Mouse (Mus musculus): ENCODE measurements around the gene Parvb.

The Parvb gene

DNA sequence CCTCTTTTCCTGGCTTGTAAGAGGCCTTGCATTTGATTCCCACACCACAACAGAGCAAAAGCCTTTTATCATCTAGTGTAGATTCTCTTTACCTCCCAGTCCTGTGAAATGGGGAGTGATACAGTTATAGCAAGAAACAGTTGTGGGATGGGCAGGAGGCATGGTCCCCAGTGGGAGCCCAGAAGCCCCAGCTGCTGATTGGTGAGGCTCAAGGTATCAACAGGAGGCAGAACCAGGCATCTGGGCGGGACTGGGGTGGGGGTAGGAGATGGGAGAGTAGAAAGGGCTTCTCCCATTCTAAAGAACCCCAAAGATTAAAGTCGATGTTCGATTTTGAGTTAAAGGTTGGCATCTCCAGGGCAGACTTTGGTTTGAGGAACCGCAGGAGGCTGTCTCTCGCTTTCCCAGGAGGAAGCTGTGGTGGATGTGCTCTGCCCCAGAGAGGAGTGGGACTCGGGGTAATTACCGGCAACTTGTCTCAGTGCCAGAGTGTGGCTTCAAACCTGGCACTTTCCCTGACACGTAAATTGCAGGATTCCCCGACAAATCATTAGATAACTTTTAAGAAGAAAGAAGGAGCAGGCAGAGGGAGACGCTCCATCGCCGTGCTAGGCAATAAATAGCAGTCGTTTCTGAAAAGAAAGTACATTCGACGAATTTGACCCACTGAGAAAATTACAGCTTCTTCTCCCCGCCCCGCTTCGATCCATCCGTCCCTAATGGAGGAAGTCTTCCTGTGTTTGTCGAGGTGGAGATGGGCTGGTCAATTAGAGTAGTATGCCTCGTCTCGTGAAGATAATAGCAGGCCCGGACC is 13.7 kb upstream of the Parvb start:
- no peak for DNase-seq (ENCODE audit: low spot score in 2 of 2)

DNA sequence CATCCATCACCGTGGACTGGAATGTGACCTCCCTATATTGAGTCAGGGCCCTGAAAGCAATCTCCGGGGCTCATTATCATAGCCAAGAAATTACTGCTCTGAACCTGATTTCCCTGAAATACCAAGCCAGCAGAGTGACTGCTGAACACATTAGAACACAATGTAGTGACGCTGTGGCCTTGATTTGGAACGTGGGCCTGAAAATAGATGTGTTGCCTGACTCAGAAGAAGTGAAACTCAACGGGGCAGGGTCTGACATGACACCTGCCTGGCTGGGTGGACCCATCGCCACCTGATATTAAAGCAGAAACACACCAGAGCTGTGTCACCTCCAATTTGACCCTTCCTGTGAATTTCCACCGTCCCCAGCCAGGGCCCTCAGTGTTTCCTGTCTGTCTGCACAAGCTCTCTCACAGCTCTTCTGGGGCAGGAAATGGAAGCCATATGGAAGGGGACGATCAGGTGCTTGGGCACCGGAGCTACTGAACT is 13.0 kb upstream of the Parvb start:
- no peak for DNase-seq (ENCODE audit: low spot score in 2 of 2)

DNA sequence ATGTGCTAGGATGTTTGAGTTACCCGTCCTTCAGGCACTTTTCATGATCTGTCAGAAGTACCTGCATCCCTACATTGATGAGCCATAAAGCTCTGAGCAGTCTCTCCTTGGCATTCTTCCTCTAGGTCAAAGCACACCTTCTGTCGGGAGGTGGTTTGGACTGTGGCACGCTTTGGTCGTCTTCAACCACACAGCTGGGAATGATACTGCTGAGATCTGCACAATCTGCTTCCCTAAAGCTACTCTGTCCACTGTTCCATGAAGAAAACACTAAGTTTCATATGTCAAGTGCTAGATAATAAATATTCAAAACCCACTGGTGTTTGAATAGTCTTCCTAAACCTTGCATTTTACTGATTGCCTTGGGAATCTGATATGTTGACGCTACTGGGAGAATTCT is 10.3 kb upstream of the Parvb start:
- no peak for DNase-seq (ENCODE audit: low spot score in 2 of 2)

DNA sequence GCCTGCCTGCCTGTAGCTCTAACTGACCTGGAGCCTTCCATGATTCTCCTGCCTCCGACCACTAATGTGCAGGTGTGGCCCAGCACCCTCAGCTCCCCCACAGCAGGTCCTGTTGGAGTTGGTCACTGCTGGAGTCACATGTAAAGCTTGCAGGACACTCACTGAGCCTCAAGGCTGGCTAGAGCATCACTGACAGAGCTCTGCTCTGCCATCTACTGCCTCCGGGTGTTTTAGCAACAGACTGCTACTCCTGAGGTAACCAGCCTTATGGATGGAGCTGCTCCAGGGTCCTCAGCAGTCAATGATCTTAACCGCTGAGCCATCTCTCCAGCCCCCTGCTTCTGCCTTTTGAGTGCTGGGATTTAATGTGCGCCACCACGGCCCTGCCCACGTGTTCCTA is 8.4 kb upstream of the Parvb start:
- no peak for DNase-seq (ENCODE audit: low spot score in 2 of 2)

DNA sequence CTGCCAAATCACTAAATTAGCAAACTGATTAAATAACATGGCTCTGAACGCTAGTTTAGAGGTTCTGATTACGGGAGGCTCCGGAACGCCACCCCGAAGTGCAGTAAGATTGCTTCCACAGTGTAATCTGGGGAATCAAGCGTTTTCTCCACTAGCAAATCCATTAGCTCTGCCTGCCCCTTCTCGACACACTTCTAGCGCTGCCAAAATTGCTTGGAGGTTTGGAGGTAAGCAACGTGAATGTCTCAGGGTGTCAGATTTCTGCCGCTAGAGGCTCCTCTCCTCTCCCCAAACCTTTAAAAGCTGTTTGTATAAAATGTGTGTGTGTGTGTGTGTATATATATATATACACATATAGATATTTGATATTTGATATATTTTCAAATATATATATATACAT is 7.1 kb upstream of the Parvb start:
- no peak for DNase-seq (ENCODE audit: low spot score in 2 of 2)

DNA sequence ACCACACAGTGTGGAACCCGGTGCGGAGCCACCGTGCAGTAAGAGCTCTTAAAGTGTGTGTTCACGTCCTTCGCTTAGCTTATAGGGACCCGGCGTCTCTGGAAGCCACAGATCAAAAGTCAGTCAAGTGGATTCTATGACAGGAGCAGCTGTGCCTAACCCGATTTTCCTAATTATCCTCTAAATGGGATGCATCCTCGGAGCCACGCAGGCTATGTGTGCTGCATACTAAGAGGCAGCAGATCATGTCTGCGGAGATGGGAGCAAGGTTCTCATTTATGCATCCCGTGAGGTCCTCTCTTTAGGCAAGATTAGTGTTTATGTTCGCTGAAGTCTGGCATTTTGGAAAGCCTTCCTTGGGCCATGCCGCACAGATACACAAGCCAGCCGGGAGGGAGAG is 4.9 kb upstream of the Parvb start:
- no peak for DNase-seq (ENCODE audit: low spot score in 2 of 2)

DNA sequence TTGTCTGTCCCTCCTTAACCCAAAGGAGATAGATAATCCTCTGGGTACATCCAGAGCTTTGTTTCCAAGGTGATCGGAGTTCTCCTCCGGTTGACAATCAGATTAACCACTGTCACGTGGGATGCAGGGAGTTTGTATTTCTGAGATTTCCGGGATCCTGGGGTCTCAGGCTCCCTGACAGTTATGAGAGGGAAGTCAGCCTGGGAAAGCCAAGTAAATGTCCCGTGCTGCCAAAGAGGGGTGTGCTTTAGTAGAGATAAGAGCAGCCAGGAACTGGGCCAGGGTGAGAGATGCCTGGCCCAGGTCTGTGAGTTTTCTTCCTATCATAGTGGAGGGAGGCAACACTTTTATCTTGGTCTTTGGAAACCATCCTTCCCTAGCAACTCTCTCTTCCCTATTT is 1.2 kb upstream of the Parvb start:
- no peak for DNase-seq (ENCODE audit: low spot score in 2 of 2)

DNA sequence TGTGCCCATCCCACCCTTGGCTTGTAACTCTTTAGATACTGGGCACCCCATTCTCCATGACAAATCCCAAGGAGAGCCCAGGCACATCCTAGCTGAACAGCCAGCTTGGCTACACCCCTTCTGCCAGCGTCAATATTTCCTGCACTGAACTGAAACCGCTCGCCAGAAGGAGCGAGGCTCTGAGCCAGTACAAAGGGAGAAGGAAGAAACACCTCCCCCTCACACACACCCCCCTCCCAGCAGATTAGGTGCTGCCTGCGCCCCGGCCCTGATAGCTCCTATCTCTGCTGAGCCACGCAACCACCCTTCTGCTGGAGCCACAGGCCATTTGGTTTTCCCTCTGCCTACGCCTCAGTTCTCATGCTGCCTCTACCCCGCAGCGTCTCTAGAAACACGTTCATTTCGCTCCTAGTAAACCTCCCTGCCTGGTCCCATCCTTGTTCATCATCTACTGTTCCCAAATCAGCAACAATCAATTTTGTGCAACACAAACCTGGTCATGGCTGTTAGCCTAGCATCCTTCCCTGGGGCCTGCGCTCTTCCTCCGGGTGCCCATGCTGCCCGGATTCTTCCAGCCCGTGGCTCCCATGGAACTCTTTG is 630 bp upstream of the Parvb start:
- peak in 1 of 2 experiments; percentile 28 for DNase-seq (ENCODE audit: low spot score in 2 of 2)

DNA sequence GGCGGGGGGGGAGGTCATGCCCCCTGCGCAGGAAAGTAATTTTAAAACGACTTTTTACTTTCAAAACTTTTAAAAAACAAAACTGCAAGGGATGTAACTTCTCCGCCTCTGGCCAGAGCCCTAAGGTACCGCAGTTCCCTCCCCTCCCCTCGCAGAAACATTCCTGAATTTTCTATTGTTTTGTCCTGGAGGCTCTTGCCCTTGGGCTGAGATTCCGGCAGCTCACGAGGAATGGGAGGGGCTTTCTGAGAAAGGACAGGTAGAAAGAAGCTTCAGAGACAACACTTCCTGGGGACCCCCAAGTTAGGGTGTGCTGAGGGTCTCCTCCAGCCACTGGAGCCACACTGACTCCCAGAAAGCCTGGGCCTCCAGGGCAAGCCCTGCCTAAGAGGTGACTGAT is 766 bp downstream of the Parvb start:
- no peak for DNase-seq (ENCODE audit: low spot score in 2 of 2)

DNA sequence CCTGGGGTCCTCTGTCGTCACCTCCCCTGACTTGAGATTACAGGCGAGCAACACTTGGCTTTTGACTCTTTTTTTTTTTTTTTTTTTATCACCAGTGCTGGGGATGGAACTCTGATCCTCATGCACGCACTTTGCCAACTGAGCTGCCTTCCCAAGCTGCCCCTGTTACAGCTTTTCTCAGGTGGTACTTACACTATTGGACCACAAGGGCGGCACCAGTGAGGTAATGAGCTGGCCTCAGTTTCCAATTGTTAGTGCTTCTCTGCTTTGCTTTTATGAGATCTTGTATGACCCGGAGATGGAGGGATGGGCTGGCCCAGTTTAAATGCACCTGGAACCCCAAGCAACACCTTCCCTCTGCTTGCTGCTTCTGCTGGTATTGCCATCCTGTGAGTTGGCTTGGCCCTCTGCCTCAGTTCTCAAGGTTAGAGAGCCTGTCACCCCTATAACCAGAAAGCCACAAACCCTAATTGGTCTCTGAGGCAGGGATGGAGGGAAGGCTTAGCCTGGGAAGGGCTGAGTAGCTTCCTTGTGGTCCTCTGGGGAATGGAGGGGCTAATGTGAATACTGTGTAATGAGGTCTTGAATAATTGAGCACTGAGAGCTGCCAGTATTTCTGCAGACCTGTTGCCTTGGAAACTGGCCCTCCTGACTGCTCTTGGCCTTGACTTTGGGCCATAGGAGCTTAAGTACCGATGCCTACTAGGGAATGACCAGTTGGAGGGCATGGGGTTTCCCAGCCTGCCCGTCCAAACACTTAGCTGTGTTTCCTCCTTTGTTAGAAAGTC is 3.1 kb downstream of the Parvb start:
- DNase-seq (ENCODE audit: low spot score in 2 of 2), result no peak

DNA sequence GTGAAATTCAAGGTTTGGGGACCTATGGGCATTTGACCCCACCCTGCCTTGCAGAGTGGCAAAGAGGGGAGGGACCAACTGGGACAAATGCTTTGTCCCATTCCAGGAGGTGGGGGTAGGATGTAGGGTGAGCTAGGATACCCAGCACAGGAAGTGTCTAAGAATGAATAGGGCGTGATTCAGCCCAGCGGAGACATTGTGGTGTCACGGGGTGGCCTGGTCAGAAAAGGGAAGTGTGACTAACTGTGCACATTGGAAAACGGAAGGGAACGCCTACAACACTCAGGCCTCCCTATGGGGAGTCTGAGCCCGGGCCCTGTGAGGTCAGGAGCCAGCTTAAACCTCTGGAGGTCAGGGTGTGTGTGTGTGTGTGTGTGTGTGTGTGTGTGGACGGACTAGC is 3.8 kb downstream of the Parvb start:
- DNase-seq (ENCODE audit: low spot score in 2 of 2), result no peak

DNA sequence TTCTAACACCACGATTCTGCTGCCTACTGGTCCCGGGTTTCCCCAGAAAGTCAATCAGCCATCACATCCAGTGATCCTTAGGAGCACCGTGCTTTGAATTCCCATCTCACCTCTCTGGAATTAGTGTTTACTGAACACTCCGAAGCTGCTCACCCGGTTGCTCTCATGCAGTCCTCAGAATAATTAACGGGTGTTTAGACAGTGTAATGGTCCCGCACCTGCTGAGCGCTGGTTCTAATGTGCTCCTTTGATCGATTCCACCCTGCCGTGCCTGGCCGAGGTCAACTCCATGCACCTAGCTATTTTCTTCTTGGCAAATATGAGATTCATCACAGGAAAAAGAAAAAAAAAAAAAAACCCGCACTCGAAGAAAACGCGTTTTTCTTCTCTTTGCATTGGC is 6.7 kb downstream of the Parvb start:
- no peak for DNase-seq (ENCODE audit: low spot score in 2 of 2)

DNA sequence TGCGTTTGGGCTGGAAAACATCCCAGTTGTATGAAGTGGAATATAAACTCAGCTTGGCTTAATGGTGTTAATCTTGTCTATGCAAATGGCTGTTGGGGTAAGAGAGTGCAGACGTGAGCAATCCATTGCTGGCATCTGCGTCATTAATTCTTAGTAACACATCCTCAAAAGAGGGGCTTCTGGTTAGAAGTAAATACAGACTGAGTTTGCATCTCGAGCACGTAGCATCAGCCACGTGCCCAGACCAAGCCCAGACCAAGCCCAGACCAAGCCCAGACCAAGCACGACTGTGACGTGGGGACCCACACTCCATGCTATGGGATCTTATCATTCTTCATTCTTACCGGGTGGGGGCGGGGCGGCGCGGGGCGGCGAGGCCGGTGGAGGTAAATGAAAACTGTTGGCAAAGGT is 7.2 kb downstream of the Parvb start:
- DNase-seq (ENCODE audit: low spot score in 2 of 2), result no peak

DNA sequence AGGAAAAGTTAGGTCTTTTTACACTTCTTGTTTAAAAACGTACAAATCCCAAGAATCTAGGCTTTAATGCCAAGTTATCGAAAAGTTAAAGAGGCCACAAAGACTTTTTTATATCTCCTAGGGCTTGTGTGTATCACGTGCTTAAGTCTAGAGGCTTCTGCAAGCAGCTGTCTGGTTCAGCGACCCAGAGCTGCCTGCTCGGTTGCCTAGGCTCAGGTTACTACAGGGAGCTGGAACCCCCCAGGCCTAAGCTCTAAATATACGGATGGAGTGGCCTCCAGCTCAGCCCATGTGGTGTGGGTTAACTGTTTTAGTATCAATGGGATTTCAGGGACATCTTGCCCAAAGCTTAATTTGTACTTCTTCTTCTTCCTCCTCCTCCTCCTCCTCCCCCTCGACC is 9.7 kb downstream of the Parvb start:
- DNase-seq (ENCODE audit: low spot score in 2 of 2), result no peak

DNA sequence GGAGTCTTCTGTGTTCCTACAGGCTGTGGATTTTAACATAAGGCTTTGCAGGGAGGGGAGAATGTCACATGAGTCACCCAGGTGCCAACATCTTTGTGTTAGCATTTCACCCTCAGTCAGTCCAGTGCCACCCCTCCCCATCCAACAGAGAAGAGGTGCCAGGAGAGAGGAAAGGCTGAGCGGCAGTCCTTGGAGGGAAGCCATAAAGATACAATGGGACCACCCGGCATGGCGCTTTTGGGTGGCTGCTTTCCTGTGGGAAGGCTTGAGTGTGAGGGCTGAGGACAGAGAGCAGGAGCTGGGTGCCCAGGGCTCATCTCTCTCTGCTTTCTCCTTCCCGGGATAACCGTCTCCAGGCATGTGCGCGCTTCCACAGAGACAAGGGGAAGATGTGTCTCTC is 13.3 kb downstream of the Parvb start:
- DNase-seq (ENCODE audit: low spot score in 2 of 2), result no peak

DNA sequence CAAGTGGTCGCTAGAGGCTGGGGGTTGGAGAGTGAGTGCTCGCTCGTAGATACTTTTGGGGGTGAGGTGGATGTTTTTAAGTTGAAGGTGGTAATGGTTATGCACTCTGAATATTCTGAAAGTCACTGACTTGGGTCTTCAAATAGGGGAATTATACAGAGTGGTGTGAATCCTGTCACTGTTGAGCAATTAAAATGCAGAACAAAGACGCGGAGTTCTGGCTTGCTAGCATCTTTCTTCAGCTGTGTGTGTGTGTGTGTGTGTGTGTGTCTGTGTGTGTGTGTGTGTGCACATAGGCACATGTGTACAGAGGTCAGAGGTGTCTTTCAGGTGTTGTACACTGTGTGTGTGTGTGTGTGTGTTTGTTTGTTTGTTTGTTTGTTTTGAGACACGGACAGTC is 14.4 kb downstream of the Parvb start:
- no peak for DNase-seq (ENCODE audit: low spot score in 2 of 2)

DNA sequence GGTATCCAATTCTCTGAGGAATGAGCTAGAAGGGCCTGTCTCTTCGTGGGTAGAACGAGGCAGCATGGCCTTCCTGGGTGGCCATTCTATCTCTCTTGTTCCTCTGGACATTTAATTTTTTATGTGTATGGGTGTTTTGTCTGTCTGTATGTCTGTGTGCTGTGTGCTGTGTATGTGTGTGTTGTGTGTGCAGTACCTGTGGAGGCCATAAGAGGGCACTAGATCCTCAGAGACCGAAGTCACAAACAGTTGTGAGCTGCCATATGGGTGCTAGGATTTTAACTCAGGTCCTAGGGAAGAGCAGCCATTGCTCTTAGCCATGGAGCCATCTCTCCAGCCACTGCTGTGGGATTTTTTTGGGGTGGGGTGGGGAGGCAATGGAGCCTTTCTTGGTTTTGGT is 15.5 kb downstream of the Parvb start:
- DNase-seq (ENCODE audit: low spot score in 2 of 2), result no peak

DNA sequence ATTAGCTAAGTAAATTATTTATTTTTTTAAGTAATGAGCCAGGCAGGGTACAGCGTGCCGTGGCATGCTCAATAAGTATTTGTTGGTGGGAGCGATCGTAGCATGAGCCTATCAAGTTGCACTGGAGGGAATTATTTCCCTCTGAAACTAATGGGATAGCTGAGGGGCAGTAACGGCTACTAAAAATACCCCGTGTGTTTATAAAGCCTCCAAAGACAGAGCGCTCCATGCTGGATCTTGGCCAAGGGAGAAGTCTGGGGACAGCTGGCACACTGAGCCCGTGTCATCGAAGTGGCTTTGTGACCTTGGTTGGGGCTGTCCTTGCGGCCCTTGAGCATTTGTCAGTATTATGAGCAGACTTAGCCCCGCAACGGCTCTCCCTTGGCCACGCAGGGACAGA is 19.4 kb downstream of the Parvb start:
- DNase-seq (ENCODE audit: low spot score in 2 of 2), result no peak

DNA sequence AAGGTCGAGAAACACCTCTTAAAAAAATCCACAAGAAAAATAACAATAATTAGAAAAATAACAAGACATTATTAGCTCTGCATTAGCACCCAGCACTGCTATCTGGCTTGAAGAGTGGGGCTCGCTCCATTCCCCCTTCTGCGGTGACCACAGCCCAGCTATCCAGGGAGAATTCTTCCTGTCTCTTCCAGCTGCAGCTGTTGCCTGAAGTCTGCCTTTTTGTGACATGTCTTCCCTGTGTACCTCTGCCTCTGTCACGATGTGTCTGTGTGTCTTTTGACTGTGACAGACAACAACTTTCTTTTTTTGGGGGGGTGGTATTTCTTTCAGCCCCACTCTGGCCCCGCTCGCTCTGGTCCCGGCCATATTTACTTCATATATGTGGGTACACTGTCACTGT is 20.8 kb downstream of the Parvb start:
- DNase-seq (ENCODE audit: low spot score in 2 of 2), result no peak

DNA sequence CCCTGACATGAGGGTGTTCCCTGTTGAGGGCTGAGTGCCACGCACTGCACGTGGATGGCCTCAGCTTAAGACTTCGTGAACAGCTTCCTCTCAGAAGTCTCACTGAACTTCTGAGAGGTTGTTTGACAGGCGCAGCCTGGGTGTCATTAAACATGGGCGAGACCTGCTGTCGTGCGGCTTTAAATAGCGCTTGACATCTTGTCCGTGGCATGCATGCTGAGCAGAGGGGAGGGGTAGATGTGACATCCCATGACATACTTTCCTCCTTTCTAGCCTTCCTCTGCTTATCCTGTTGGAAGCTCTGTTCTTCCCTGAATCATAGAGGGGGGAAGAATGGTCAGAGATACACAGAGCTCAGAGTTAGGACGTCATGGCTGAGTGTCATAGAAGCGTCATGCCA is 21.9 kb downstream of the Parvb start:
- DNase-seq (ENCODE audit: low spot score in 2 of 2), result no peak

DNA sequence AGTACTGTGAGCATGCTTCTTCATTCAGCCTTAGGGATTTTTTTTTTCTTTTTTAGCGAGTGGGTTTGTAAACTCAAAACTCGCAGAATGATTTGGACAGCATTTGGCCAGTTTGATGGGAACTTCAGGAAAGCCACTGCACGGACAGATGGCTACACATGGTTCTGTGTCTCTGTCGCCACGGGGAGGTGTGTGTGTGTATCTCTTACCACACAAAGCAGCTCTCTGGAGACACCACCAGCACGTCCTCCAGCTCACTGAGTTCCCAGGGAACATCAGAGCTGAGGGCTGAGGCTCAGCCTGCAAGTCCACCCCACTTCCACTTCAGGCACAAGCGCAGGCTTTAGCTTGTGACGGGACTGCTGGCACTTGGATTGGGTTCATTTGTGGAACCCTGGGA is 22.5 kb downstream of the Parvb start:
- no peak for DNase-seq (ENCODE audit: low spot score in 2 of 2)

DNA sequence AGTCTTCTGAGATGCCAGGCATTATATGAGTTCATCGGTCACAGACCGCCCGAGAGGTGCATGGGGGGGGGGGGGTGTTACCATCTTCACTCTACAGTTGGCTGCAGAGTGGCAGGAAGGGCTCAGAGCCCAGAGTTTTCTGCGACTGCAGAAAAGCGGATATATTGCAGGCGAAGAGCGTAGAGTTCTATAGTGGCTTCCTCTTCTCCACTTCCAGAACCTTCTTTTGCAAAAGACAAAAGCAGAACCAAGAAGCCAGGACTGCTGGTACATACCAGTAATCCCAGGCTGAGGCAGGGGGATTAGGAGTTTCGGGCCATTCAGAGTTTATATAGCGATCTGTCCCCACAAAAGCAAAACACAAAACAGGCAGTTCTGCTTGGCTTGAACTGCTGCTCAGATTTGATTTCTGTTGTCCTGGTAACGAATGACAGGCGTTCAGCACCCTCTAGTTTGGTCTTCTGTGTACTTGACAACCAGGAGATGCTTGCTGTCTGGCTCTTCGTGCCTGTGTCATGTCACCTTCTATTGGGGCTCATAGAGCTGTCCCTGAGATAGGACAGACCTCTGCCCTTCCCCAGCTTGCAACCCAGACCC is 24.5 kb downstream of the Parvb start:
- DNase-seq (ENCODE audit: low spot score in 2 of 2), result no peak
